Mouse (Mus musculus): ENCODE measurements around the gene Zfp280d. TPM values are rescaled to one million over a fixed set of nuclear protein-coding genes. Genes with fewer than 3 reads are reported as not detected.
"Not testable (repeated sequence)": the region's sequence is repeated elsewhere in the genome, so short reads cannot be mapped to it uniquely, and the experiment has no call there.

Gene Zfp280d
- polyA plus RNA-seq, 1 experiment from 2014 or later: 41.3 TPM

GRCm38 (mm10) chr9:72385786-72386185 lies 111.1 kb downstream of the Zfp280d start:
- 86% methylated on average over 7 of the region's 7 CpGs for WGBS
- no peak for ATAC-seq (replicated peaks)
- H3K4me3 ChIP-seq: no peak overlapping the region
- no peaks in the 10 kb centered on the region for H3K27me3 ChIP-seq (replicated peaks)
- H3K27ac ChIP-seq: no peak overlapping the region
- H3K4me2 ChIP-seq: no peak overlapping the region
- no peaks in the 10 kb centered on the region for H3K4me1 ChIP-seq
- no peaks in the 10 kb centered on the region for H3K9me3 ChIP-seq
- no peak overlapping the region for H3K9ac ChIP-seq
- no peaks in the 10 kb centered on the region for H3K36me3 ChIP-seq (replicated peaks)

- no peak overlapping the region for H3K9ac ChIP-seq
- 94% methylated on average over 4 of the region's 4 CpGs for WGBS
- no peaks in the 10 kb centered on the region for H3K36me3 ChIP-seq (replicated peaks)
- no peaks in the 10 kb centered on the region for H3K27me3 ChIP-seq (replicated peaks)
- H3K27ac ChIP-seq: no peak overlapping the region
- H3K4me2 ChIP-seq: no peak overlapping the region
- H3K4me3 ChIP-seq: no peak overlapping the region
- H3K4me1 ChIP-seq: peaks cover 8% of the 10 kb centered on the region
- no peak for ATAC-seq (replicated peaks)
- no peaks in the 10 kb centered on the region for H3K9me3 ChIP-seq
These were observed 114.3 kb downstream of the Zfp280d start for GRCm38 (mm10) chr9:72388934-72389333.

GRCm38 (mm10) chr9:72389431-72390002 lies 114.9 kb downstream of the Zfp280d start:
- no peak overlapping the region for H3K4me2 ChIP-seq
- no peak overlapping the region for H3K4me3 ChIP-seq
- H3K36me3 ChIP-seq (replicated peaks): no peaks in the 10 kb centered on the region
- H3K27ac ChIP-seq: no peak overlapping the region
- H3K4me1 ChIP-seq: peaks cover 13% of the 10 kb centered on the region
- H3K27me3 ChIP-seq (replicated peaks): no peaks in the 10 kb centered on the region
- H3K9ac ChIP-seq: no peak overlapping the region
- no peak for ATAC-seq (replicated peaks)
- WGBS: 69% methylated on average over 14 of the region's 14 CpGs
- no peaks in the 10 kb centered on the region for H3K9me3 ChIP-seq

GRCm38 (mm10) chr9:72390321-72391077 lies 115.8 kb downstream of the Zfp280d start:
- Histone ChIP-seq H3K4me2 (no peak overlapping the region), H3K4me1 (peaks cover 16% of the 10 kb centered on the region), H3K27me3 (replicated peaks) (no peaks in the 10 kb centered on the region), H3K9me3 (no peaks in the 10 kb centered on the region), H3K9ac (no peak overlapping the region), H3K4me3 (no peak overlapping the region), H3K36me3 (replicated peaks) (no peaks in the 10 kb centered on the region), H3K27ac (no peak overlapping the region)
- no peak for ATAC-seq (replicated peaks)
- 88% methylated on average over 12 of the region's 12 CpGs for WGBS

- no peak overlapping the region for H3K4me2 ChIP-seq
- no peak overlapping the region for H3K4me3 ChIP-seq
- no peaks in the 10 kb centered on the region for H3K9me3 ChIP-seq
- H3K27ac ChIP-seq: no peak overlapping the region
- 78% methylated on average over 7 of the region's 7 CpGs for WGBS
- peaks cover 16% of the 10 kb centered on the region for H3K4me1 ChIP-seq
- no peaks in the 10 kb centered on the region for H3K27me3 ChIP-seq (replicated peaks)
- H3K36me3 ChIP-seq (replicated peaks): no peaks in the 10 kb centered on the region
- H3K9ac ChIP-seq: no peak overlapping the region
- no peak for ATAC-seq (replicated peaks)
These were observed 118.0 kb downstream of the Zfp280d start for GRCm38 (mm10) chr9:72392686-72393085.

- no peak for ATAC-seq (replicated peaks)
- no peak overlapping the region for H3K4me3 ChIP-seq
- H3K4me2 ChIP-seq: no peak overlapping the region
- peaks cover 16% of the 10 kb centered on the region for H3K4me1 ChIP-seq
- peak overlapping the region; percentile 60; the same call in 1 of the 2 replicates for H3K27ac ChIP-seq
- no peaks in the 10 kb centered on the region for H3K9me3 ChIP-seq
- H3K27me3 ChIP-seq (replicated peaks): no peaks in the 10 kb centered on the region
- no peak overlapping the region for H3K9ac ChIP-seq
- WGBS: 52% methylated on average over 15 of the region's 15 CpGs
- no peaks in the 10 kb centered on the region for H3K36me3 ChIP-seq (replicated peaks)
These were observed 118.6 kb downstream of the Zfp280d start for GRCm38 (mm10) chr9:72393238-72393637.

GRCm38 (mm10) chr9:72393869-72394341 lies 119.2 kb downstream of the Zfp280d start:
- H3K4me2 ChIP-seq: peak overlapping the region; percentile 31

GRCm38 (mm10) chr9:72400121-72400520 lies 125.5 kb downstream of the Zfp280d start:
- H3K9me3 ChIP-seq: no peaks in the 10 kb centered on the region
- WGBS: 27% methylated on average over 4 of the region's 4 CpGs

More at GRCm38 (mm10) chr9:72393869-72394341, 119.2 kb downstream of the Zfp280d start:
- no peak overlapping the region for H3K9ac ChIP-seq
- no peaks in the 10 kb centered on the region for H3K36me3 ChIP-seq (replicated peaks)
- H3K4me3 ChIP-seq: no peak overlapping the region
- H3K4me1 ChIP-seq: peaks cover 16% of the 10 kb centered on the region
- WGBS: 27% methylated on average over 8 of the region's 8 CpGs
- ATAC-seq (replicated peaks): peak; percentile 58; the same call in 1 of the 2 replicates
- H3K9me3 ChIP-seq: no peaks in the 10 kb centered on the region
- H3K27ac ChIP-seq: peak overlapping the region; percentile 60
- H3K27me3 ChIP-seq (replicated peaks): no peaks in the 10 kb centered on the region

GRCm38 (mm10) chr9:72401769-72402168 lies 127.1 kb downstream of the Zfp280d start:
- not testable (repeated sequence) for H3K4me1 ChIP-seq; ATAC-seq (replicated peaks)
- WGBS: 76% methylated on average over 4 of the region's 4 CpGs

More at GRCm38 (mm10) chr9:72400121-72400520, 125.5 kb downstream of the Zfp280d start:
- Histone ChIP-seq H3K27ac (no peak overlapping the region), H3K4me3 (no peak overlapping the region), H3K27me3 (replicated peaks) (no peaks in the 10 kb centered on the region), H3K9ac (no peak overlapping the region), H3K4me2 (no peak overlapping the region), H3K4me1 (0 out of 2 replicates have a peak, but pooled peaks cover 5% of the 10 kb centered on the region), H3K36me3 (replicated peaks) (no peaks in the 10 kb centered on the region)
- no peak for ATAC-seq (replicated peaks)

GRCm38 (mm10) chr9:72403421-72403820 lies 128.8 kb downstream of the Zfp280d start:
- 55% methylated on average over 6 of the region's 6 CpGs for WGBS
- ATAC-seq (replicated peaks): no peak
- H3K36me3 ChIP-seq (replicated peaks): no peaks in the 10 kb centered on the region
- H3K4me3 ChIP-seq: no peak overlapping the region
- H3K9me3 ChIP-seq: no peaks in the 10 kb centered on the region
- no peak overlapping the region for H3K27ac ChIP-seq
- H3K27me3 ChIP-seq (replicated peaks): no peaks in the 10 kb centered on the region
- no peak overlapping the region for H3K9ac ChIP-seq
- H3K4me2 ChIP-seq: no peak overlapping the region
- H3K4me1 ChIP-seq: peaks cover 8% of the 10 kb centered on the region; the same call in 1 of the 2 replicates

More at GRCm38 (mm10) chr9:72401769-72402168, 127.1 kb downstream of the Zfp280d start:
- H3K4me3 ChIP-seq; H3K9me3 ChIP-seq; H3K4me2 ChIP-seq; H3K27me3 ChIP-seq (replicated peaks); H3K36me3 ChIP-seq (replicated peaks); H3K27ac ChIP-seq; H3K9ac ChIP-seq: not testable (repeated sequence)

- no peak overlapping the region for H3K9ac ChIP-seq
- no peaks in the 10 kb centered on the region for H3K36me3 ChIP-seq (replicated peaks)
- no peak overlapping the region for H3K4me3 ChIP-seq
- no peak for ATAC-seq (replicated peaks)
- 87% methylated on average over 8 of the region's 8 CpGs for WGBS
- H3K9me3 ChIP-seq: no peaks in the 10 kb centered on the region
- peaks cover 16% of the 10 kb centered on the region for H3K4me1 ChIP-seq
- H3K4me2 ChIP-seq: no peak overlapping the region
- no peaks in the 10 kb centered on the region for H3K27me3 ChIP-seq (replicated peaks)
- no peak overlapping the region for H3K27ac ChIP-seq
These were observed 129.8 kb downstream of the Zfp280d start for GRCm38 (mm10) chr9:72404446-72404845.

- H3K9ac ChIP-seq: no peak overlapping the region
- H3K4me1 ChIP-seq: peaks cover 18% of the 10 kb centered on the region
- no peaks in the 10 kb centered on the region for H3K36me3 ChIP-seq (replicated peaks)
- H3K9me3 ChIP-seq: no peaks in the 10 kb centered on the region
- no peak overlapping the region for H3K27ac ChIP-seq
- H3K4me3 ChIP-seq: no peak overlapping the region
- H3K4me2 ChIP-seq: no peak overlapping the region
- H3K27me3 ChIP-seq (replicated peaks): no peaks in the 10 kb centered on the region
- no peak for ATAC-seq (replicated peaks)
- 78% methylated on average over 3 of the region's 3 CpGs for WGBS
These were observed 130.3 kb downstream of the Zfp280d start for GRCm38 (mm10) chr9:72404934-72405333.

Measured in midbrain, embryonic 15.5 days (tissue).